Mouse (Mus musculus) central nervous system, embryonic 11.5 days (tissue): ENCODE results near the gene Gm47791. TPM values are rescaled to one million over a fixed set of nuclear protein-coding genes. Genes with fewer than 3 reads are reported as not detected.

Experiments used
- polyA plus RNA-seq: library from polyadenylated mRNA; depleted of rRNA; stranded (reverse); fragments of >200 nt; gene quantifications from 2 replicates; pipeline ENCODE4 v1.2.3, GENCODE M21; 2012; rRNA removed

The Gm47791 gene
- polyA plus RNA-seq: not detected in 2 replicates

GRCm38 (mm10) chr1:82771022-82771586, at the start of gene Gm47791:
TSS of gene Gm47791 (minus strand) at chr1:82771243.

GRCm38 (mm10) chr1:82768269-82768668, 2.8 kb downstream of the Gm47791 start, which contains the start of gene Tm4sf20:
TSS of gene Tm4sf20 (minus strand) at chr1:82768461.

GRCm38 (mm10) chr1:82724339-82725025, 46.6 kb downstream of the Gm47791 start, which contains the start of gene Mff:
TSS of gene Mff (plus strand) at chr1:82724890.

Other genes with a start within 250 kb of the Gm47791 start
- 0.05 and 0.19 TPM in 2 replicates for gene Col4a4, start 184.4 kb downstream of the Gm47791 start, polyA plus RNA-seq
- gene Col4a3, start 184.3 kb downstream of the Gm47791 start, polyA plus RNA-seq: 0.04 and 0.10 TPM in 2 replicates
- gene Mff, start 46.4 kb downstream of the Gm47791 start, polyA plus RNA-seq: 121 and 203 TPM in 2 replicates
- not detected in 2 replicates for gene Tm4sf20, start 2.8 kb downstream of the Gm47791 start, polyA plus RNA-seq
- 32.4 and 50.4 TPM in 2 replicates for gene Agfg1, start 68.2 kb upstream of the Gm47791 start, polyA plus RNA-seq
- gene A030005L19Rik, start 142.1 kb upstream of the Gm47791 start, polyA plus RNA-seq: 1.8 and 2.1 TPM in 2 replicates
- gene A030014E15Rik, start 153.7 kb upstream of the Gm47791 start, polyA plus RNA-seq: 0.06 and 0.14 TPM in 2 replicates
- gene Gm6217, start 160.2 kb upstream of the Gm47791 start, polyA plus RNA-seq: not detected in 2 replicates
- gene A030003K21Rik, start 172.1 kb upstream of the Gm47791 start, polyA plus RNA-seq: not detected in 2 replicates
- gene Gm7544, start 184.8 kb upstream of the Gm47791 start, polyA plus RNA-seq: not detected in 2 replicates
- gene Gm47955, start 189.0 kb upstream of the Gm47791 start, polyA plus RNA-seq: not detected in 2 replicates
- not detected in 2 replicates for gene Gm47959, start 229.3 kb upstream of the Gm47791 start, polyA plus RNA-seq